Mouse (Mus musculus) small intestine, adult 10 weeks (tissue): ENCODE results near the gene Pstk. TPM values are rescaled to one million over a fixed set of nuclear protein-coding genes. Genes with fewer than 3 reads are reported as not detected.

Experiments used
- polyA plus RNA-seq: library from polyadenylated mRNA; stranded (reverse); fragments of 350-450 nt; fragmentation: Illumina TruSeq; extraction: RNeasy Lipid Tissue Mini Kit (QIAGEN cat#74804); gene quantifications from one replicate; pipeline ENCODE4 v1.2.3, GENCODE M21; 2014; ENCODE audit warnings: low replicate concordance

Pstk gene
- polyA plus RNA-seq = 42.2 TPM

GRCm38 (mm10) chr7:131370648-131371469 is at the start of gene Pstk:
TSS of gene Pstk (plus strand) at chr7:131371141.

GRCm38 (mm10) chr7:131322192-131322591 is 48.7 kb upstream of the Pstk start, which contains the start of gene Cuzd1:
TSS of gene Cuzd1 (minus strand) at chr7:131322292.

DNA sequence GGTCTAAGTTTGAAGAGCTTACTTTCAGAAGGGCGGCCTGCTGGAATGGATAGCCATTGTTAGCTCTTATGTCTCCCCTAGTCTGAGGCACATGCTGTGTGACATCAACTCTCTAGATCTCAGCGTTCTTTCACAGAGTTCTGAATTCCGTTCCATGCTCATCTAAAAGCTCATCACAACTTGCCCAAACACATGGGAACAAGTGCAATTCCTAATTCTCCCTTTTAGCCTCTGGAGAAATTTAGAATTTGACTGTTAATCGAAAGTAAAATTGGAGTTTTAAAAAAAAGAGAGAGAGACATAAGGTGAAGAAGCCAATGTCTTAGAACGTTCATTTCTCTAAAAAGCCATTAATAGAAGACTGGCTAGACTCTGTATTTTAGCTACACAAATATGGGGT is 41.5 kb upstream of the Pstk start, which contains the start of gene Fam24b:
TSS of gene Fam24b (minus strand) at position 101 of the 400 bp plus-strand sequence.

GRCm38 (mm10) chr7:131333564-131333963 is 37.4 kb upstream of the Pstk start, which contains the start of gene Fam24a:
TSS of gene Fam24a (plus strand) at chr7:131333864.

DNA sequence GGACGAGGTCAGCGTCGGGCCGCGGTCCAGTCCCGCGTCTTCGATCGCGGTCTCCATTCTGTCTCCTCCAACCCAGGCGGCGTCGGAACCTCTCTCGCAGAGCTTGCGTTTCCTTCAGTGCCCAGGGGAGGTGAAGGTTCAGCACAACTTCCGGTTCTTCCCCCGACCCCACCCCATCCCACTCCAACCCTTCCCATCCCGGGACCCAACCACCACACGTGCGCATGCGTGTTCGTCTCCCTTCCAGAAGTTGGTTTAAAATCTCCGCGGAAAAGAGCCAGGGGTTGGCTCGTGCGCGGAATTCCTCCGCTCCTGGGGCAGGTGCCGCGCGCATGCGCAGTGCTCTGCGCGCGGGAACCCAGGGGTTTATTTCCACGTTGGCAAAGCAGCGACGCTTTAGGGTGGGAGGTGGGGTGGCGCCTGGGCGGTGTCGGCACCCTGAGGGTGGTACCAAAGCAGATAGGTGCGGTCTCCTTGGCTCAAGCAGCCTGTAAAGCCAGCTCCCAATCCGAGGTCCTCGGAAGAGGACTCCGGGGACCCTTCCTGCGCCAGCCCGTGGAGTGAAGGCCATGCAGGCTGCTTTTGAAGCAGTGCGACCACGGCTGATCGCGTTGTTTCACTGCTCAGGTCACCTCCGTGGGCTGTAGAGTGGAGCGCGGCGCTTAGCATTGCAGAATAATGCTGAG is 8.2 kb upstream of the Pstk start, which contains the start of gene 2310057M21Rik:
TSS of gene 2310057M21Rik (minus strand) at position 145 of the 686 bp plus-strand sequence.

DNA sequence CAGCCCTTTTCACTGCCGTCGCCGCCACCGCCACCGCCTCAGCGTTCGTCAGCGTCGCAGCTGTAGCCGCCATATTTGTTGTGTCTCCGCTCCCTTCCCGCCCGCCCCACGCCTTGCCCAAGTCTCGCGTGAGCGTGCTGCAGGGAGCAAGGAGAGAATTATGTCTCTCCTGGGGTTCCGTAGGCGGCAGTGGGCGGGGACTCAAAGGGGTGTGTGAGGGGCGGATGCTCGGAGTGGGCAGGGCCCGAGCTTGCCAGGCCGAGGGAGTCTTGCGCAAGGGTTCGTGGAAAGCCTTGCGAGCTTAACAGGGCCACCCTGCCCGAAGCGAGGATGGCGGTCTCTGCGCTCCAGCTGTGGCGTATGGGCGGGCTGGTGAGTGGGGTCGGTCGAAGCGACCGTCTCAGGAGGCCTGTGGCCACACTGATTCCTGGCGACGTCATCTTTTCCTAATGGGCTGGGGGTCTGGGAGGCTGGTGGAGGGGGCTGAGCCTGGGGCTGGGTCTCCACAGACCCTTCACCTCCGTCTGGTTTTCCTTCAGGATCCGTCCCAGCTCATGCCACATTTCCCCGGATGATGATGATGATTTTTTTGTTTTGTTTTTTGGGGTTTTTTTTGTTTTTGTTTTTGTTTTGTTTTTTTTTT is 39.6 kb downstream of the Pstk start, which contains the start of the genes Ikzf5 and Acadsb:
TSS of gene Ikzf5 (minus strand) at position 106 of the 643 bp plus-strand sequence.
TSS of gene Acadsb (plus strand) at position 186 of the 643 bp plus-strand sequence.

Other genes starting within 250 kb of the Pstk start
- not detected for gene 4933402N03Rik, start 224.8 kb upstream of the Pstk start, polyA plus RNA-seq
- 0.11 TPM for gene 5430419D17Rik, start 196.7 kb upstream of the Pstk start, polyA plus RNA-seq
- gene Cuzd1, start 48.8 kb upstream of the Pstk start, polyA plus RNA-seq = 18.7 TPM
- not detected for gene Fam24b, start 41.6 kb upstream of the Pstk start, polyA plus RNA-seq
- not detected for gene Fam24a, start 37.3 kb upstream of the Pstk start, polyA plus RNA-seq
- 3.5 TPM for gene 2310057M21Rik, start 8.4 kb upstream of the Pstk start, polyA plus RNA-seq
- gene Ikzf5, start 39.4 kb downstream of the Pstk start, polyA plus RNA-seq = 26.7 TPM
- 76.3 TPM for gene Acadsb, start 39.5 kb downstream of the Pstk start, polyA plus RNA-seq
- gene Hmx3, start 171.7 kb downstream of the Pstk start, polyA plus RNA-seq = not detected
- 0.11 TPM for gene Hmx2, start 177.6 kb downstream of the Pstk start, polyA plus RNA-seq
- gene Bub3, start 189.1 kb downstream of the Pstk start, polyA plus RNA-seq = 14.4 TPM